ENCODE assay signal across 8 mouse cellular contexts in genomic region chr7:144470545-144471059, GRCm38 (mm10). TPM values are rescaled to one million over a fixed set of nuclear protein-coding genes. Genes with fewer than 3 reads are reported as not detected.
DNase-seq lines count a peak whose midpoint lies in the region; ATAC-seq and TF ChIP-seq lines count a peak whose summit lies in the region.

Gene Cttn (minus strand): TSS chr7:144471009.

- H3K9me3 ChIP-seq in hindbrain, embryonic 15.5 days: no peaks in the 10 kb centered on the region

- peaks cover 9% of the 10 kb centered on the region for H3K4me1 ChIP-seq in cortical plate, adult 2 months (ENCODE audit: control insufficient read depth, insufficient read depth, low read length)
- H3K4me1 ChIP-seq in hindbrain, embryonic 15.5 days (replicated peaks): peaks cover 21% of the 10 kb centered on the region

- 2% methylated on average over 30 of the region's 30 CpGs for WGBS in hindbrain, embryonic 15.5 days

- H3K4me3 ChIP-seq in cortical plate, adult 2 months (ENCODE audit: insufficient read depth, low read length): peak within 1 kb of the TSS; percentile 91
- H3K4me3 ChIP-seq in gastrocnemius, adult 2 months: peak within 1 kb of the TSS; percentile 97
- peak within 1 kb of the TSS; percentile 64 for H3K4me3 ChIP-seq in hindbrain, embryonic 15.5 days

- peak; percentile 97 for ATAC-seq in hindbrain, embryonic 15.5 days (ENCODE audit: low FRiP score, low read depth)

- H3K36me3 ChIP-seq in hindbrain, embryonic 15.5 days: 0 out of 2 replicates have a peak, but pooled peaks cover 2% of the 10 kb centered on the region

- peak; percentile 90 for TF ChIP-seq POLR2A in cortical plate, adult 2 months (IDR thresholded peaks at IDR 0.05; ENCODE audit: extremely low read depth, insufficient read depth, low read length)

- no peaks in the 10 kb centered on the region for H3K27me3 ChIP-seq in hindbrain, embryonic 15.5 days

- intact Hi-C loops in gastrocnemius, adult 2 months (cut with DNase I): loop anchor here (2.0 kb wide), 1 partner anchor 110 kb away; no protein-coding TSS in a partner anchor

- no peak for TF ChIP-seq CTCF in cortical plate, adult 2 months (IDR thresholded peaks at IDR 0.05; ENCODE audit: extremely low read depth, insufficient read depth, low read length)
- TF ChIP-seq CTCF in gastrocnemius, adult 2 months (IDR thresholded peaks at IDR 0.05): no peak

- H3K9ac ChIP-seq in hindbrain, embryonic 15.5 days: peak within 1 kb of the TSS; percentile 89

- peak within 1 kb of the TSS; percentile 58 for H3K27ac ChIP-seq in cortical plate, adult 2 months (ENCODE audit: insufficient read depth, low read length)
- peak within 1 kb of the TSS; percentile 94 for H3K27ac ChIP-seq in gastrocnemius, adult 2 months
- H3K27ac ChIP-seq in hindbrain, embryonic 15.5 days (replicated peaks): peak within 1 kb of the TSS; percentile 80

- peak within 1 kb of the TSS; percentile 72 for H3K4me2 ChIP-seq in hindbrain, embryonic 15.5 days

- peak; percentile 95 for DNase-seq in ZHBTc4 (ENCODE audit: low read depth, low spot score)
- peak; percentile 91 for DNase-seq in gastrocnemius, adult 2 months
- peak; percentile 88 to 90 for DNase-seq in layer of hippocampus, postnatal 36 days
- DNase-seq in lung, postnatal 14 days: peak; percentile 90
- DNase-seq in retina, postnatal 7 days (ENCODE audit: low read depth, low spot score): peak; percentile 82
- DNase-seq in urinary bladder, adult 2 months (ENCODE audit: low spot score): peak; percentile 84

RNA-seq across cellular contexts. Expression of gene Cttn, which starts in this region (rescaled TPM):
- polyA plus RNA-seq in cortical plate, adult 2 months (2012; rRNA removed): 146 and 147 TPM in 2 replicates
- total RNA-seq in gastrocnemius, adult 2 months (2021): 10 to 100 TPM; 16.3 to 20.7 TPM
- 171 and 187 TPM in 2 replicates for polyA plus RNA-seq in hindbrain, embryonic 15.5 days (2015; fragmentation: Nextera tagmentation; extraction: Ambion mirVana)
- 100 to 1,000 TPM; 185 to 189 TPM for total RNA-seq in layer of hippocampus, postnatal 36 days (2021)
- 219 and 245 TPM in 2 replicates for polyA plus RNA-seq in urinary bladder, adult 2 months (2012; rRNA removed)

Comparison
In these comparisons a context has a peak if more than half of its experiments do, and no peak if none do; other contexts are left out.
1. Peak in every context shown above with its lines: DNase-seq, ATAC-seq, H3K4me3 ChIP-seq and H3K27ac ChIP-seq.
2. RNA of gene Cttn (total RNA-seq): 185 to 189 TPM in layer of hippocampus, postnatal 36 days; 16.3 to 20.7 TPM in gastrocnemius, adult 2 months; every median in the first group is over 4 times any median in the second.